Mouse (Mus musculus) embryonic fibroblast, embryonic 13.5 days (primary cell): ENCODE results near the gene Tmem270.
A peak's percentile ranks its signal among the peaks of the same experiment; 100 is the strongest.

Experiments used
- CTCF ChIP-seq: IDR thresholded peaks from 2 replicates; pipeline ENCODE4 v1.5.1; 2011; ENCODE audit warnings: mild to moderate bottlenecking, control low read depth, low read length, moderate library complexity, borderline replicate concordance; ENCODE audit not compliant: insufficient read depth
- POLR2A ChIP-seq: IDR thresholded peaks from 2 replicates; pipeline ENCODE4 v1.6.1; 2011; ENCODE audit warnings: low read depth, mild to moderate bottlenecking, control low read depth, low read length, moderate library complexity

DNA sequence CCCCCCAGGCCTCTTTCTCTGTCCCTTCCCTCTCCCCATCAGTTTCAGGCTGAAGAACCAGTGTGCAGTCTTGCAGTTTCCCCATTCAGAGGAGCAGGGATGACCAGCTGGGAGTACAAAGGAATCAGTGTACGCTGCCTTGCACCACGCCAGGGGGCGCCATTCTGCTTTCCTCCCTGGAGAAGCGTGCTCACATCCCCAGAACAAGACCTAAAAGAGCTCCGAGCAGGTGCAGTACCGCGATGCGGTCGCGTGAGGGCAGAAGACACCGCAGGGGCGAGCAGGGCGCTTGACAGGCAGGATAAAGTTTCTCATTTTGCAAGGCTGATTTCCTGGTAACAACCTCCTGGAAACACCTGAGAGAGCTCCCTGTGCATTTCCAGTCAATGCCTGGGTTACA, 602 bp upstream of the Tmem270 start:
- TF ChIP-seq CTCF (peak; percentile 96), POLR2A (no peak)
